Mouse (Mus musculus): ENCODE measurements around the gene Atp2a2. TPM values are rescaled to one million over a fixed set of nuclear protein-coding genes. Genes with fewer than 3 reads are reported as not detected.
A peak's percentile ranks its signal among the peaks of the same experiment; 100 is the strongest.

The Atp2a2 gene
- total RNA-seq, 2 experiments from 2014 or later, result 629 to 650 TPM

DNA sequence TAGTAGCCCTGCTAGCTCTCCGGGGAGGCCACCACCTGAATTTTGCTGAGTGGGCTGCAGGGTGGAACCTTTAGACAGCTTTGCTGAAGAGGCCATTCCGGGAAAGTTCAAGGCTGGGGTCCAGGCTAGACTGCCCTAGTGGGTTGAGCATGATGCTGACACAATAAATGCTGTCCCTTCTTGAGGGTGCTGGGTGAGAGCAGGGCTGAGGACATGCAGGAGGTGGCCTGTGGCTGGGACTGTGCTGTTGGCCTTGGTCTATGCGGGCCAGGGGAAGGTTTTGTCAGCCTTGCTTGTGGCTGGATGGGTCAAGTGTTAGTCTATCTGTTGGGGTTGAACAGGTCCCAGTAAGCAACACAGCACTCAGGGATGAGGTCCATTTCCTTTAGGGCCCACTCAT is 47.1 kb downstream of the Atp2a2 start:
- DNase-seq (ENCODE audit: extremely low spot score in 1 of 2, low spot score in 1 of 2), result no peak

DNA sequence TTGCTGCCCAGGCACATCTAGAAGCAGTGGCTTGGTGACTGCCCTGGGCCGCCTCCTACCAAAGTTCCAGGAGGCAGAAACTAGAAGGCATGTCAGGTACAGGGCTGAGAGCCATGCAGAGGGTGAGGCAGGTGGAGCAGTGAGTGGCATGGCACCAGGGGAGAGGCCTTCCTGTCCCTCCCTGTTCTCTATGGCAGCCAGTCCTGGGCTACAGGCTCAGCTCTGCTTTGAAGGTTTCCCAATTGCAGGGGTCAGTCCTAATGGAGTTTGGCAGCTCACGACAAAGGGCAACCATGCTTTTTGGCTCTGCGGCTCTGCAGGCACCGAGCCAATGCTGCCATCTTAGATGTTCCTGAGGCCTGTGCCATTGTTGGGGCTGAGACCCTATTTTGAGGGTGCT is 47.6 kb downstream of the Atp2a2 start:
- no peak for DNase-seq (ENCODE audit: extremely low spot score in 1 of 2, low spot score in 1 of 2)

DNA sequence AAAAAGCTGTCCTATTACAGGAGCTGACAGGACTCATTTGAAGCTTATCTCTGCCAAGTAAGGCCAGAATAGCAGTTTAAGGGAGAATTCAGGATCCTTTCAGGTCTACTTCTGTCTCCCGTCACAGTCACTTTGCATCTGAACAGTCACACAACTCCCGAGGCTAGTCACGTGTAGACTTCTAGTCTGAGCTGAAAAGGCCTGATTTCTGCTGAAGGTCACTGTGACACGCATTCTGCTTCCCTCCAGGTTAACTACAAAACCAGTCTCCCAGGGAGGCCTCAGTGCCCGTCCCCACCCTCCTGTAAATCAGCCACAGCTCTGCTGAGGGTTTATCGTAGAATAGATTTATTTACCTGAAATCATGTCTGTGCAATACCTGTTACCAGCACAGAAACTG is 48.8 kb downstream of the Atp2a2 start:
- no peak for DNase-seq (ENCODE audit: extremely low spot score in 1 of 2, low spot score in 1 of 2)

DNA sequence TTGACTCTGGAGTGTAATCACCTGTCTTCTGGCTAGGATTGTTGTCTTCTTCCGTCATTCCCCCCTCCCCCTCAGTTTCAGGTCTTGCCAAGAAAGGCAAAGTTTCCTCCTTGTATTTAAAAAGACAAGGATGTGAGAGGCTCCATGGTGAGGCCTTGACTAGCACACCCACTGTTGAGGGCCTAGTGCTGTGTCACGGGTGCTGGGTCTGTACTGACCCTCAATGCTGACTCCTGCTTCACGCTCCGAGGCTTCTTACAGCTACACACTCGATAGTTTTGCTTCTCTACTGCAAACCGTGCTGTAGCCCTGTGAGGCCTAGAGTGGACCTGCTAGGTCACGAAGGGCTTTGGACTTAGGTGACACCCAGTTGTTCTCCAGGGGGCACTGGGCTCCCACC is 49.8 kb downstream of the Atp2a2 start:
- no peak for DNase-seq (ENCODE audit: extremely low spot score in 1 of 2, low spot score in 1 of 2)

DNA sequence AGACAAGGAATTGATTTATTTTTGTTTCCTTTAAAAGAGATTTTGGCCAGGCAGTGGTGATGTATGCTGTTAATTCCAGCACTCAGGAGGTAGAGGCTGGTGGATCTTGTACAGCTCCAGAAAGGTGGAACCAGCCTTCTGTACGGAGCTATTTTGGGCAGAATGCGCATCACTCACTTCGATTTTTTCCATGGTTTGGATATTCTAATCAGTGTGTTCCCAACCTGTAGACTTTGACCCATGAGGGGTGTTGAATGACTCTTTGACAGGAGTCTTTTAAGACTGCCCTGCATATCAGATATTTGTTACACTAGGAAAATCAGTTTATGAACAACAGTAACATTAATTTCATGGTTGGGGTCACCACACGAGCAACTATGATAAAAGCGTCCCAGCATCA is 50.7 kb downstream of the Atp2a2 start:
- DNase-seq (ENCODE audit: extremely low spot score in 1 of 2, low spot score in 1 of 2), result no peak

DNA sequence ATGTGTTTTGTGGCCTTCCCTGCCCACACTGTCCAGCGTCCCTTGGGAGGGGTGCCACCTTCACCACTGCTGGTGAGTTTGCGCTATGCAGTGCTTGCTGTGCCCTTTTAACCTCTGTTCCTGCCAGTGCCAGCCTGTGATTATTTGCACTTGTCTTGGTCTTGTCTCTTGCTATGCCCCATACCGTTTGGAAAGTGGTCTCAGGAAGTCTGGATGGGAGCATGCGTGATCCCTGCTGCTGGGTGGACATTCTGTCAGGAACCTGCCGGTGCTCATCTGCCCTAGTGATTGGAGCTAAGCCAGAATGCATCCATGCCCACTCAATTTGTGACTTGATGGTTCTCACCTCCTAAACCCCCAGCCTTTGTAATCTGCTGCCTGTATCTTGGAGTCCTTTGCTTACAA is 51.1 kb downstream of the Atp2a2 start:
- no peak for DNase-seq (ENCODE audit: extremely low spot score in 1 of 2, low spot score in 1 of 2)

DNA sequence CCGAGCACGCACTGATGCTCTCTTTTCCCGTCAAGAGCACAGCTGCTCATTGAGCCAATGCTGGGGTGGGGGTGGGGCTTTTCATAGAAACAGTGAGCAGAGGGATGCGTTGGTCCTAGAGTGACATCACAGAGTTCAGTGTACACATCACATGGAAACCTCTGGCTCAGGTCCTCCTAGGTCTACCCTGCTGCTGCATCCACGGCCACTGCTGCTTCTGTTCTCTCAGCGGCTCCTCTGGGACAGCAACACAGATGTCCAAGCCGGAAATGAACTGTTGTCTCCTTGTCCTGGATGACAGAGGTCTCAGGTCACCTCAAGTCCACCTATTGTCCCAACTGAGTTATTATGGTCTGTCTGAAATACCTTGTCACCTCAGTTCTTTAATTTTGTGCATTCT is 52.1 kb downstream of the Atp2a2 start:
- no peak for DNase-seq (ENCODE audit: extremely low spot score in 1 of 2, low spot score in 1 of 2)

DNA sequence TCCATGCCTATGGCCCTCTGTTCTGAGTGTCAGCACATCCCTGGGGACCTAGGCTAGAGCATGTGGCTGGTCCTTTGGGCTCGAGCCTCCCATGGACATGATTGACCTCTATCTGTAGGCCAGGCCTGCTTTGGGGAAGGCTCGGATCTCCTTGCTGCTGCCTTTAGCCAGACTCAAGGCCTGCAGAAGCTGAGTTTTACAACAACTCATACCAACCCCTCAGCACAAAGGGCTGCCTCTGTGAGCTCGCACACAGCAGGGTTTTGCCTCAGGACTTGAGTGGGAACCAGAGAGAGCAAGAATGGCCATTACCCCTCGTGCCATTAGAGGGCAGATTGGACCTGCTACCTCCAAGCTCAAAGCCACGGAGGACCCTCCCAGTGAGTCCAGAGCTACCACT is 53.2 kb downstream of the Atp2a2 start:
- DNase-seq (ENCODE audit: extremely low spot score in 1 of 2, low spot score in 1 of 2), result no peak

DNA sequence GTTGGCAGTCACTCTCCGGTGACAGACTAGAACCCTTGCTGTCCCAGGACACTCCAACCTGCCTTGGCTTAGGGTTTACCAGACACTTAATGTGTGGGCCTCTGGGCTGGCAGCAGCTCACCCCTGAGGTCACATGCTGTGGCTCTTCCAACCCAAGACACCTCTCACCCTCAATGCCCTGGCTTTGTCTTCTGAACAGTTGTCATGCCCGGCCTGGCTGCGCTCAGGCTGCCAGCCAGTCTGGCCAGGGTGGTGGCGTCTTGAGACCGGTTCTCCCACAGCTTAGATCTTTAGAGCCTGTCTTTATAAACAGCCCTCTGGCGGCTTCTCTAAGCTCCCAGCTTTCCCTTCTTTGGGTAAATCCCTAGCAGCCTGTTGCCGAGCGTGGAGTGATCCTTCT is 54.2 kb downstream of the Atp2a2 start:
- DNase-seq (ENCODE audit: extremely low spot score in 1 of 2, low spot score in 1 of 2), result no peak

DNA sequence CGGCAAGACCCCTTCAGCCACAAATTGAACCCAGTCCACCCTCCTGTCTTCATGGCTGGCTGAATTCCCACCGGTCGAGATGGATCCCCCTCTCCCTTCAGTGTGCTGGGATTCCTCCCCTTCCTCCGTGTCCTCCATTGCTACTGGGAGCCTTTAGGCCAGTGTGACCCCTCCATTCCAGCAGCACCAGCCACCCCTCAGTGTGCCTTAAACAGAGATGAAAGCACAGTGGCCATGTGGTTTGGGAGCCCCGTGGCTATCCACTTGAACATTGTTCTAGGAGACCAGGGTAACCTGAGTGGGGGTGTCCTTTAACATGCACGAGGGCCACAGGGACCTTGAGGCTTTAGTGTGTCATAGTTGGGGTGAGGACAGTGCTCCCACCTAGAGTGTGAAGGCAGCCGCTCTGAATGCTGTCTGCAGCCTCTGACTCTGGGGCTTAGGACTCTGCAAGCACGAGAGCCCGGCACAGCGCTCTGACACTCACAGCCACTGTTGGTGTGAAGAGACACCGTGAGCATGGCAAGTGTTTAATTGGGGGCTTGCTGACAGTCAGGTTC is 56.9 kb downstream of the Atp2a2 start:
- no peak for DNase-seq (ENCODE audit: extremely low spot score in 1 of 2, low spot score in 1 of 2)

DNA sequence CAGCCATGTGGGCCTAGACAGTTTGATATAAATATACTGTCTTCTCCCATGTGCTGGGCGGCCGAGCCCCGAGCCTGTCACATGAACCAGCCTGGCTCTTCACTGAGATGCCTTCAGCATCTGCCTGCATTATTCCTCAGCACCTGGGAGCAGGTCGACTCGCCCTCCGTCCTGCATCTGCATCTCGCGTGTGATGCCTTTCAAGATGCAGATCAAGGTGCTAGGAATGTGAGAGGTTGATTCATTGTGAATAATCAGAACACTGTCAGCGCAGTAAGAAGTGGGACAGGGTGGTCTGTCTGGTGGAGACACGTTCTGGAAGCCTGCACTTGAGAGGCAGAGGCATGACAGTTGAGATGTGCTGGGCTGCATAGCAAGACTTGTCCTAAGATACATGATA is 57.5 kb downstream of the Atp2a2 start:
- no peak for DNase-seq (ENCODE audit: extremely low spot score in 1 of 2, low spot score in 1 of 2)

DNA sequence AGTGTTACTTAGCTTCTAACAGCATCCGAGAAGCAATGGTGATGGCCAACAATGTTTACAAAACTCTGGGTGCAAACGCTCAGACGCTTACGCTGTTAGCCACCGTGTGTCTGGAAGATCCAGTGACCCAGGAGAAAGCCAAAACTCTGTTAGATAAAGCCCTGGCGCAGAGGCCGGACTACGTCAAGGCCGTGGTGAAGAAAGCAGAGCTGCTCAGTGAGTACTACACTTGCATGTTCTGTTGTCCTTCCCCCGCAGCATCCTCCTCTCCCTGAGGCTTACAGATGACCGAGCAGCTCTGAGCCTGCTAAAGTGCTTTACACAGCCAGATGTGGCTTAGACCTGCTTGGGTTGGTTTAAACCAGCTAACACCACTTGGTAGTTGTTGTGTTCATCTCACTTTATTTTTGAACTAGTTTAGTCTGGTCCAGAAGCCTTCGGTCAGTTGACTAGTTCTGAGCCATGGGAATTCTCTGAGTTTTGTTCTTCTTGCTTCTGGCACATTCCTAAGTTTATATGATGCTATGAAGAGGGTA is 61.9 kb downstream of the Atp2a2 start:
- no peak for DNase-seq (ENCODE audit: extremely low spot score in 1 of 2, low spot score in 1 of 2)

DNA sequence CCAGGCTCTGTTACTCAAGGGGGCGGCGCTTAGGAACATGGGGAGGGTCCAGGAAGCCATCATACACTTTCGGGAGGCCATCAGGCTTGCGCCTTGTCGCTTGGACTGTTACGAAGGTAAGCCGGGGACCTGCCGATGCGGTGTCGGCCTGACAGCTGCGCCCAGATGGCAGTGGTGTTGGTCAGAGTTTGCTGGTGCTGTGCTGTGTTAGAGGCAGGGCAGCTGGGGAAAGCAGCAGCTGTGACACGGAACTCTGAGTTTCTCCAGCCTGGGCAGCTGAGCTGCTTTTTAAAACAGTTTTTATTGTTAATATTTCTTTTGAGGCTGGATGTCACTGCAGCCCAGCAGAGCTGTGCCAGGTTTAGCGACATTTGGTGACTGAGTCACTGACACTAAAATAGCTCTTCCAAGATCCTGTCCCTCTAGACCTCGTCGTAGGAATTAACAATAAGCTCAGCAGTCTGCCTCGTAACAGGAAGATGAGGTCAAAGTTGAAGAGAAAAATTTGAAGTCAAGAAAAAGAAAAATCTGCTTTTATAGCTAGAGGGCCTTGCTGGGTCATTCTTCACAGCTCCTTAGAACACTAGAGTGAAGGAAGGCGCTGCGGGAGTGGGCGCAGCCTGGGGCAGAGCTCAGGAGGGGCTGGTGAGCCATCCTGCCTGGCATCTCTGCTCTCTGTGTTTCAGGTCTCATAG is 62.5 kb downstream of the Atp2a2 start:
- no peak for DNase-seq (ENCODE audit: extremely low spot score in 1 of 2, low spot score in 1 of 2)

DNA sequence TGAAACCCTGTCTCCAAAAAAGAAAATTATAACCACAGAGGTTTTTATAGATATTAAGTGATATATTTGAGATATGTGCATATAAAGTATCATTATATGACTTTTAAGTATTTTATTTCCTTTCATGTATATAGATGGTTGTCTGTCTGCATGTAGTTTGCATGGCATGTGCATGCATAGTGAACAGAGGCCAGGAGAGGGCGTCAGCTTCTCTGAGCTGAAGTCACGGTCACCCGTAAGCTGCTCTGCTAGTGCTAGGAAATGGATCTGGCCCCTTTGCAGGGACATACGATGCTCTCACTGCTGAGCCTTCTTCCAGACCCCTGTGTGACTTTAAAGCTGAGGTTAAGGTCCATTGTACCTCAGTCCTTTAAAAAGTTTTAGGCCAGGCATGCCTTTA is 67.5 kb downstream of the Atp2a2 start:
- no peak for DNase-seq (ENCODE audit: extremely low spot score in 1 of 2, low spot score in 1 of 2)

DNA sequence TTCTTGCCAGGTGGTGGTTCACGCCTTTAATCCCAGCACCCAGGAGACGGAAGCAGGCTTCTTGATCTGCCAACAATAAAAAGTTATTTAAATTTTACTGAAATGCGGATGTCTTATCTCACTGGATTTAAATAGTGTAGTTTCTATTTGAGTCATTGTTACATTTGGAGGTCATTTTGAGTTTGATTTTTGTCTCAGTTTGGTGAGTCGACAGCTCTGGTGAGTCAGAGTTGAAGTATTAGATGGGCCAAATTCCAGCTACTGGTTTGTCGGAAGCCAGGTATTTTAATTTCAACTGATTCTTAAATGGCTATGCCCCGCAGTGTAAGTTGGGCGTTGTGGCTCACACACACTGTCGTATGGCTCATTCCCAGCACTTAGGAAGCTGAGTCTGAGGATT is 70.8 kb downstream of the Atp2a2 start:
- DNase-seq (ENCODE audit: extremely low spot score in 1 of 2, low spot score in 1 of 2), result no peak

DNA sequence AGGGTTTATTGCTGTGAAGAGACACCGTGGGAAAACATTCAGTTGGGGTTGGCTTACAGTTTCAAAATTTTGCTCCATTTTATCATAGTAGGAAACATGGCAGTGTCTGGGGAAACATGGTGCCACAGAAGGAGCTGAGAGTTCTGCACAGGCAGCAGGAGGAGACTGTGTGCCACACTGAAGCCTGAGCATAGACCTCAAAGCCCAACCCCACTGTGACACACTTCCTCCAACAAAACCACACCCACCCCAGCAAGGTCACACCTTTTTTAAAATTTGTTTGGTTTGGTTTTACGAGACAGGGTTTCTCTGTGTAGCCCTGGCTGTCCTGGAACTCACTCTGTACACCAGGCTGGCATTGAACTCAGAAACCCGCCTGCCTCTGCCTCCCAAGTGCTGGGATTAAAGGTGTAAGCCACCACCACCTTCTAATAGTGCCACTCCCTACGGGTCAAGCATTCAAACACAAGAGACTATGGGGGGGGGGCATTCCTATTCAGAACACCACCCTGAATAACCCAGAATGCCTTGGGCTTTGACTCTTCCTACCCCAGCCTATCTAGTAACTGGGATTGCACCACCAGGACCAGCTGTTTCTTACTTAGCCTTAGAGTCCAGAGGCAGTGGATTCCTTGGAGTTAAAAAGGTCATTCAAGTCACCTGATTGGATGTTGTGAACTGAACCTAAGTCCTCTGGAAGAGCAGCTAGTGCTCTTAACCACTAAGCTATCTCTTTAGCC is 71.8 kb downstream of the Atp2a2 start:
- no peak for DNase-seq (ENCODE audit: extremely low spot score in 1 of 2, low spot score in 1 of 2)

DNA sequence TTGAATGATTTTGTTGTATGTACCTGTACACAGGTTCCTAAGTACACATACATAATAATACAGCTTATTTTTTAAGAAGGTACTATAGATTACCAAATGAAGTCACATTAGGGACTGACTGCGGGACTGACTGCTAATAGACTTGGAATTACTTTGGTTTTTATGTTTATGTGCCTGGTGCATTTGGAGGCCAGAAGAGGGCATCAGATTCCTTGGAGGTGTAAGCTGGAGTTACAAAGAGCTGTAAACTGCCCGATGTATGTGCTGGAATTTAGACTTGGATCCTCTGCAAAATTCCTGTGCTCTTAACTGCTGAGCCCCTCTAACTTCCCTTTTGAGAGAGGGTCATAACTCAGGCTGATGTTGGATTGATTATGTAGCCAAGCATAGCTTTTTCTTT is 76.5 kb downstream of the Atp2a2 start:
- no peak for DNase-seq (ENCODE audit: extremely low spot score in 1 of 2, low spot score in 1 of 2)

DNA sequence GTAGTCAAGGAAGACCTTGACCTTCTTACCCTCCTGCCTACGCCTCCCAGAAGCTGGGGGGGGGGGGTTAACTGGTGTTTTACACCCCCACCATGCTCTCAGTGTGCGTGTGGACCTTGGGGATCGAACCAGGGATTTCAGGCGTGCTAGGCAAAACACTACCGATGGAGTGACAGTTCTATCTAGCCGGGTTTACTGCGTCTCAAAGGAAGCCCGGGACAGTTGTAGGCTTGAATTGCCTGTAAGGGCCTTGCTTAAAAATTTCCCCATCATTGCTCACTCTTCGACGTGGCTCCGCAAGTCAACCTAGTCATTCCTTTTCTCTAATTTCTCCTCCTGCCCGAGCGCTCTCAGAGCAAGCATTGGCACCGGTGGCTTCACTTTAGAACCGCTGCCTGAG is 78.9 kb downstream of the Atp2a2 start:
- DNase-seq (ENCODE audit: extremely low spot score in 1 of 2, low spot score in 1 of 2), result no peak

DNA sequence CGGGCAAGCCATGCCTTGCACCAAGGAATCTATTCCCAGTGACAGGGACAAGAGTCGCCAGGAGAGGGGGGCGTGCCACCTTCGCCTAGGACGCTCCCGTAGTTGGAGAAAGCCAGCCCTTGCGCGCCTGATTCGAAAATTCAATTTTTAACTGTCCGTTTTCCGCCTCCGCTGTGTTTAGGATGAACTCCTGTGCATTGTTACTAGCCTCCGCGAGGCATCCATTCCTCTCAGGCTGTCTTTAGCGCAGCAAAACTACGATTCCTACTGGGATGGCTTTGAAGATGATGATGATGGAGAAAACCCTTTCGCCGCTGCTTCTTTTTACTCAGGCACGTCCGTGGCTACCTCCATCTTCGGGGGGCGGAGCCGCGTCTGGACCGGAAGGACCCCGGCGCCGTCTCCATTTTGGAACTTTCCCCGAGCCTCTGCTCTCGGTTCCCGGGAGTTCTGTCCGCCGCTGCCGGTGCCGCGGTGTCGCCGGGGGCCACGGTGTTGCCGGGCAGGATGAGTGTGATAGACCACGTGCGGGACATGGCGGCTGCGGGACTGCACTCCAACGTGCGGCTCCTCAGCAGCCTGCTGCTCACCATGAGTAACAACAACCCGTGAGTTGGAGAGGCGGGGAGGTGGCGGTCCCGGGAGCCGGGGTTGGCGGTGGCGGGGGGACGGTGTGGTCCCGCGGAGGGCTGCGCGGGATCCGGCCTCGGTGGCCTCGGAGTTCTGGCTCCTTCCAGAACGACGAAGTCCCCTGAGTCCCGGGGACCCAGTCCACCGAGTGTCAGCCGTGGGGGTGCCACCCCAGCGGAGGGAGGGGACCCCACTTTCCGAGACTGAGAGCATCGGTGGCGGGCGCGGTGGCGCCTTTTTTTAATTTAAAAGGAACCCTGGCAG is 79.7 kb downstream of the Atp2a2 start:
- DNase-seq (ENCODE audit: extremely low spot score in 1 of 2, low spot score in 1 of 2), result peak; percentile 84 to 90

DNA sequence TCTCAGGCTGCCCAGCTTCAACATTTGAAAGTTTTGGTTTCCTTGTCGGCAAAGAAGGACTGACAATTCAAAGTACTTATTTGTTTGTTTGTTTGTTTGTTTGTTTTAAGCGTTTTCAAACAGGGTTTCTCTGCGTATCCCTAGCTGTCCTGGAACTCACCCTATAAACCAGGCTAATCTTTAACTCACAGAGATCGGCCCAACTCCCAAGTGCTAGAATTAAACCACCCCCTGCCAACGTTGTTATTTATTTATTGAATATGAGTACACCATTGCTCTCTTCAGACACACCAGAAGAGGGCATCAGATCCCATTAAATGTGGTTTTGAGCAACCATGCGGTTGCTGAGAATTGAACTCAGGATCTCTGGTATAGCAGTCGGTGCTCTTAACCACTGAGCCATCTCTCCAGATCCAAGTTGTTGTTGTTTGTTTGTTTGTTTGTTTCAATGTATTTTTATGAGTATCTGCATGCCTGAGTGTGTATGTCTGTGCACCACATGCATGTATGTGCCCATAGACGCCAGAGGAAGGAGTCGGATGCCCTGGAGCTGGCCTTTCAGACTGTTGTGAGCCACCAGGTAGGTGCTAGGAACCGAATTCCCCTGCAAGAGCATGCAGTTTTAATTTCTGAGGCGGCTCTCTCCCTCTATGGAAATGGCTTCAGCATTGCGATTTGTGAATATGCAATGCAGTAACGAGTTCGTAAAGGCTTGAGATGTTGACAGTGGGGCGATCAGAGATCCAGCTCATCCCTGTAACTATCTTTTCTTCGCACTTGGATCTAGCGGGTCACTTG is 80.6 kb downstream of the Atp2a2 start, which contains the start of gene Anapc7:
Gene Anapc7, plus strand, starts transcription at position 423 of the 798 bp plus-strand sequence.
- no peak for DNase-seq (ENCODE audit: extremely low spot score in 1 of 2, low spot score in 1 of 2)

Data from layer of hippocampus, postnatal 25 days (tissue).